Mouse (Mus musculus) forebrain, embryonic 11.5 days (tissue): Measurements from ENCODE around the gene Ramp2. TPM values are rescaled to one million over a fixed set of nuclear protein-coding genes. Genes with fewer than 3 reads are reported as not detected.
A peak's percentile ranks its signal among the peaks of the same experiment; 100 is the strongest.

Source experiments
- ATAC-seq: fragments of 200-750 bp; cut with Nextera tagmentation; replicated peaks from 2 replicates; pipeline ENCODE4 v1.8.0; 2017; ENCODE audit warnings: moderate TSS enrichment; ENCODE audit not compliant: low FRiP score
- DNase-seq: peaks from one replicate; pipeline ENCODE4 v3.0.0-alpha.2; 2017; ENCODE audit warnings: low spot score
- H3K27ac ChIP-seq: fragments of 300-500 bp; sonication (generic); 2 replicates; pipeline ENCODE4 v1.5.1; 2014; ENCODE audit warnings: low read depth, low read length
- H3K27me3 ChIP-seq: fragments of 300-500 bp; sonication (generic); 2 replicates; pipeline ENCODE4 v1.6.1; 2014; ENCODE audit warnings: mild to moderate bottlenecking, low read length, mixed read lengths; ENCODE audit not compliant: control insufficient read depth, insufficient read depth
- H3K36me3 ChIP-seq: fragments of 300-500 bp; sonication (generic); 2 replicates; pipeline ENCODE4 v1.6.1; 2014; ENCODE audit warnings: mild to moderate bottlenecking, low read length, moderate library complexity, mixed read lengths; ENCODE audit not compliant: control insufficient read depth, insufficient read depth
- H3K4me1 ChIP-seq: fragments of 300-500 bp; sonication (generic); replicated peaks from 2 replicates; pipeline ENCODE4 v1.6.1; 2014; ENCODE audit warnings: low read length, mixed read lengths; ENCODE audit not compliant: control insufficient read depth, insufficient read depth
- H3K4me2 ChIP-seq: fragments of 300-500 bp; sonication (generic); 2 replicates; pipeline ENCODE4 v1.6.1; 2014; ENCODE audit warnings: low read depth, mild to moderate bottlenecking, low read length, moderate library complexity, mixed read lengths; ENCODE audit not compliant: severe bottlenecking
- H3K4me3 ChIP-seq: fragments of 300-500 bp; sonication (generic); 2 replicates; pipeline ENCODE4 v1.5.1; 2014; ENCODE audit warnings: low read depth, low read length
- H3K9ac ChIP-seq: fragments of 300-500 bp; sonication (generic); 2 replicates; pipeline ENCODE4 v1.6.1; 2014; ENCODE audit warnings: low read length
- H3K9me3 ChIP-seq: fragments of 300-500 bp; sonication (generic); 2 replicates; pipeline ENCODE4 v1.6.1; 2016; ENCODE audit warnings: low read length, mixed read lengths; ENCODE audit not compliant: control insufficient read depth
- WGBS: fragments of 180-500 bp; shearing (Covaris S2); extraction: QIAGEN DNeasy Blood & Tissue Kit; methylation state at CpG from one replicate; pipeline ENCODE4 v1.1.7; 2014; 5-methylcytosine and 5-hydroxymethylcytosine counted together
- polyA plus RNA-seq: library from polyadenylated mRNA; unstranded; fragments of >200 nt; fragmentation: Nextera tagmentation; extraction: Ambion mirVana; gene quantifications from 2 replicates; pipeline ENCODE4 v1.2.1, GENCODE M21; 2014

Ramp2 gene
- polyA plus RNA-seq, 1 experiment from 2014 or later, result 59.4 TPM

GRCm38 (mm10) chr11:101301299-101302003 is 55.6 kb downstream of the Ramp2 start:
- ATAC-seq, result no peak
- 13% methylated on average over 26 of the region's 26 CpGs for WGBS
- no peaks in the 10 kb centered on the region for H3K36me3 ChIP-seq
- DNase-seq, result no peak
- H3K4me3 ChIP-seq, result peak overlapping the region; percentile 90
- no peaks in the 10 kb centered on the region for H3K9me3 ChIP-seq
- H3K4me2 ChIP-seq, result peak overlapping the region; percentile 99
- H3K4me1 ChIP-seq, result peaks cover 8% of the 10 kb centered on the region
- H3K9ac ChIP-seq, result peak overlapping the region; percentile 82
- no peak overlapping the region for H3K27ac ChIP-seq
- H3K27me3 ChIP-seq, result no peaks in the 10 kb centered on the region

- H3K27ac ChIP-seq, result no peak within 1 kb of the TSS
- 7% methylated on average over 39 of the region's 39 CpGs for WGBS
- peaks cover 8% of the 10 kb centered on the region for H3K4me1 ChIP-seq
- peak; percentile 98 for DNase-seq
- peak within 1 kb of the TSS; percentile 99 for H3K4me2 ChIP-seq
- H3K9ac ChIP-seq, result peak within 1 kb of the TSS; percentile 82
- no peaks in the 10 kb centered on the region for H3K9me3 ChIP-seq
- ATAC-seq, result peak; percentile 88
- H3K4me3 ChIP-seq, result peak within 1 kb of the TSS; percentile 90
- H3K36me3 ChIP-seq, result no peaks in the 10 kb centered on the region
- H3K27me3 ChIP-seq, result no peaks in the 10 kb centered on the region
These were observed 56.4 kb downstream of the Ramp2 start, which contains the start of gene Becn1 for GRCm38 (mm10) chr11:101302004-101302798. Becn1 (minus strand) TSS chr11:101302286.

GRCm38 (mm10) chr11:101307744-101308143 is 61.9 kb downstream of the Ramp2 start:
- Histone ChIP-seq H3K4me2 (no peak overlapping the region), H3K27ac (no peak overlapping the region), H3K9me3 (no peaks in the 10 kb centered on the region), H3K36me3 (no peaks in the 10 kb centered on the region), H3K27me3 (no peaks in the 10 kb centered on the region), H3K4me1 (no peaks in the 10 kb centered on the region), H3K4me3 (no peak overlapping the region), H3K9ac (no peak overlapping the region)
- no peak for ATAC-seq
- 46% methylated on average over 5 of the region's 5 CpGs for WGBS
- no peak for DNase-seq

Other genes starting within 250 kb of the Ramp2 start
- 44.7 and 47.0 TPM in 2 replicates for gene Atp6v0a1, start 236.6 kb upstream of the Ramp2 start, polyA plus RNA-seq
- 6.9 and 7.8 TPM in 2 replicates for gene Naglu, start 176.0 kb upstream of the Ramp2 start, polyA plus RNA-seq
- 0.19 TPM in 1 of 2 replicates, not detected in the other for gene Hsd17b1, start 167.6 kb upstream of the Ramp2 start, polyA plus RNA-seq
- gene Coasy, start 163.5 kb upstream of the Ramp2 start, polyA plus RNA-seq, result 50.4 and 51.5 TPM in 2 replicates
- gene Mlx, start 158.8 kb upstream of the Ramp2 start, polyA plus RNA-seq, result 41.8 and 44.3 TPM in 2 replicates
- gene Psmc3ip, start 150.6 kb upstream of the Ramp2 start, polyA plus RNA-seq, result 74.1 and 79.7 TPM in 2 replicates
- 11.1 and 12.9 TPM in 2 replicates for gene Retreg3, start 126.1 kb upstream of the Ramp2 start, polyA plus RNA-seq
- 126 and 132 TPM in 2 replicates for gene Tubg1, start 126.1 kb upstream of the Ramp2 start, polyA plus RNA-seq
- 3.9 and 4.5 TPM in 2 replicates for gene Tubg2, start 90.1 kb upstream of the Ramp2 start, polyA plus RNA-seq
- gene Cntnap1, start 75.5 kb upstream of the Ramp2 start, polyA plus RNA-seq, result 0.35 and 0.55 TPM in 2 replicates
- 7.9 and 9.1 TPM in 2 replicates for gene Plekhh3, start 74.7 kb upstream of the Ramp2 start, polyA plus RNA-seq
- 0.17 TPM in 1 of 2 replicates, not detected in the other for gene Ccr10, start 70.6 kb upstream of the Ramp2 start, polyA plus RNA-seq
- 10.5 and 12.8 TPM in 2 replicates for gene Ezh1, start 19.6 kb upstream of the Ramp2 start, polyA plus RNA-seq
- 119 TPM in 2 replicates for gene Vps25, start 7.7 kb downstream of the Ramp2 start, polyA plus RNA-seq
- 5.3 and 7.6 TPM in 2 replicates for gene Wnk4, start 14.5 kb downstream of the Ramp2 start, polyA plus RNA-seq
- 1.3 and 2.0 TPM in 2 replicates for gene Cntd1, start 33.0 kb downstream of the Ramp2 start, polyA plus RNA-seq
- gene Coa3, start 33.1 kb downstream of the Ramp2 start, polyA plus RNA-seq, result 179 and 181 TPM in 2 replicates
- gene Becn1, start 56.3 kb downstream of the Ramp2 start, polyA plus RNA-seq, result 159 and 165 TPM in 2 replicates
- gene Psme3, start 70.2 kb downstream of the Ramp2 start, polyA plus RNA-seq, result 189 and 193 TPM in 2 replicates
- gene Aoc2, start 79.0 kb downstream of the Ramp2 start, polyA plus RNA-seq, result 2.8 and 3.1 TPM in 2 replicates
- not detected in 2 replicates for gene Aoc3, start 84.6 kb downstream of the Ramp2 start, polyA plus RNA-seq
- gene G6pc, start 121.5 kb downstream of the Ramp2 start, polyA plus RNA-seq, result not detected in 2 replicates
- gene Aarsd1, start 171.6 kb downstream of the Ramp2 start, polyA plus RNA-seq, result 101 and 111 TPM in 2 replicates
- gene Gm27029, start 178.8 kb downstream of the Ramp2 start, polyA plus RNA-seq, result 8.2 and 9.5 TPM in 2 replicates
- 22.5 and 24.5 TPM in 2 replicates for gene Rundc1, start 179.1 kb downstream of the Ramp2 start, polyA plus RNA-seq
- gene Ptges3l, start 179.3 kb downstream of the Ramp2 start, polyA plus RNA-seq, result 1.6 and 2.7 TPM in 2 replicates
- gene Rpl27, start 196.3 kb downstream of the Ramp2 start, polyA plus RNA-seq, result 370 and 424 TPM in 2 replicates
- gene Ifi35, start 202.4 kb downstream of the Ramp2 start, polyA plus RNA-seq, result 3.8 and 3.9 TPM in 2 replicates
- gene Rnd2, start 219.0 kb downstream of the Ramp2 start, polyA plus RNA-seq, result 43.5 and 49.0 TPM in 2 replicates
- gene Vat1, start 220.2 kb downstream of the Ramp2 start, polyA plus RNA-seq, result 47.0 and 51.4 TPM in 2 replicates